Mouse (Mus musculus) bone marrow macrophage, adult 2 months (primary cell): ENCODE data around the gene Nacc2.

Source experiments
- CTCF ChIP-seq: IDR thresholded peaks from 2 replicates; pipeline ENCODE4 v1.5.1; 2012; ENCODE audit warnings: low read depth, mild to moderate bottlenecking, low read length, moderate library complexity
- POLR2A ChIP-seq: IDR thresholded peaks from 2 replicates; pipeline ENCODE4 v1.6.1; 2012; ENCODE audit warnings: mild to moderate bottlenecking, low read depth, low read length, borderline replicate concordance

GRCm38 (mm10) chr2:26022626-26023025 lies 100.4 kb downstream of the Nacc2 start:
- TF ChIP-seq CTCF: no peak
- no peak for TF ChIP-seq POLR2A
